Mouse (Mus musculus): ENCODE measurements around the gene Rock2.

- TF ChIP-seq POLR2A (IDR thresholded peaks at IDR 0.05; ENCODE audit: extremely low read depth, insufficient read depth, low read length), result no peak
- peak; percentile 38; the same call in 1 of the 2 replicates for TF ChIP-seq CTCF (IDR thresholded peaks at IDR 0.05; ENCODE audit: low read depth, low read length)
Observed at GRCm38 (mm10) chr12:17032694-17033463, 138.2 kb downstream of the Rock2 start.

All from liver, adult 2 months (tissue).